Mouse (Mus musculus): ENCODE data around the gene Pagr1a. TPM values are rescaled to one million over a fixed set of nuclear protein-coding genes. Genes with fewer than 3 reads are reported as not detected.

Pagr1a gene
- polyA plus RNA-seq, 1 experiment: 17.6 TPM

- no peaks in the 10 kb centered on the region for H3K36me3 ChIP-seq (ENCODE audit: control insufficient read depth, insufficient read depth, low read length)
- TF ChIP-seq CTCF (conservative IDR thresholded peaks at IDR 0.05; ENCODE audit: insufficient read depth, insufficient read length, low read depth, low read length) (peak; percentile 79), POLR2A (IDR thresholded peaks at IDR 0.05; ENCODE audit: low read depth, low read length) (peak; percentile 67)
- DNase-seq: peak; percentile 90
- no peaks in the 10 kb centered on the region for H3K27me3 ChIP-seq (replicated peaks; ENCODE audit: control insufficient read depth, insufficient read depth, low read length)
- peak overlapping the region; percentile 71 for H3K27ac ChIP-seq (ENCODE audit: insufficient read depth, low read depth, low read length)
- H3K4me1 ChIP-seq (ENCODE audit: control insufficient read depth, insufficient read depth, low read length): peaks cover 15% of the 10 kb centered on the region
- 2% methylated on average over 30 of the region's 30 CpGs for WGBS
- H3K4me3 ChIP-seq (ENCODE audit: insufficient read depth, low read depth, low read length): peak overlapping the region; percentile 84
Observed at GRCm38 (mm10) chr7:127024755-127025555, 7.8 kb upstream of the Pagr1a start.

- Histone ChIP-seq H3K27me3 (replicated peaks; ENCODE audit: control insufficient read depth, insufficient read depth, low read length) (no peaks in the 10 kb centered on the region), H3K36me3 (ENCODE audit: control insufficient read depth, insufficient read depth, low read length) (no peaks in the 10 kb centered on the region), H3K4me1 (ENCODE audit: control insufficient read depth, insufficient read depth, low read length) (peaks cover 15% of the 10 kb centered on the region), H3K27ac (ENCODE audit: insufficient read depth, low read depth, low read length) (no peak overlapping the region), H3K4me3 (ENCODE audit: insufficient read depth, low read depth, low read length) (peak overlapping the region; percentile 26; the same call in 1 of the 2 replicates)
- TF ChIP-seq CTCF (conservative IDR thresholded peaks at IDR 0.05; ENCODE audit: insufficient read depth, insufficient read length, low read depth, low read length) (no peak), POLR2A (IDR thresholded peaks at IDR 0.05; ENCODE audit: low read depth, low read length) (no peak)
- DNase-seq: no peak
- 31% methylated on average over 19 of the region's 19 CpGs for WGBS
Observed at GRCm38 (mm10) chr7:127023896-127024690, 6.9 kb upstream of the Pagr1a start.

GRCm38 (mm10) chr7:127023272-127023691, 6.1 kb upstream of the Pagr1a start:
- no peak for DNase-seq
- Histone ChIP-seq H3K36me3 (ENCODE audit: control insufficient read depth, insufficient read depth, low read length) (no peaks in the 10 kb centered on the region), H3K27me3 (replicated peaks; ENCODE audit: control insufficient read depth, insufficient read depth, low read length) (no peaks in the 10 kb centered on the region), H3K27ac (ENCODE audit: insufficient read depth, low read depth, low read length) (no peak overlapping the region), H3K4me1 (ENCODE audit: control insufficient read depth, insufficient read depth, low read length) (peaks cover 15% of the 10 kb centered on the region), H3K4me3 (ENCODE audit: insufficient read depth, low read depth, low read length) (no peak overlapping the region)
- WGBS: 77% methylated on average over 13 of the region's 13 CpGs
- TF ChIP-seq CTCF (conservative IDR thresholded peaks at IDR 0.05; ENCODE audit: insufficient read depth, insufficient read length, low read depth, low read length) (no peak), POLR2A (IDR thresholded peaks at IDR 0.05; ENCODE audit: low read depth, low read length) (no peak)

- DNase-seq: no peak
- no peaks in the 10 kb centered on the region for H3K27me3 ChIP-seq (replicated peaks; ENCODE audit: control insufficient read depth, insufficient read depth, low read length)
- whole genome bisulfite sequencing: 95% methylated on average over 7 of the region's 7 CpGs
- no peak overlapping the region for H3K27ac ChIP-seq (ENCODE audit: insufficient read depth, low read depth, low read length)
- no peaks in the 10 kb centered on the region for H3K36me3 ChIP-seq (ENCODE audit: control insufficient read depth, insufficient read depth, low read length)
- peaks cover 15% of the 10 kb centered on the region for H3K4me1 ChIP-seq (ENCODE audit: control insufficient read depth, insufficient read depth, low read length)
- no peak overlapping the region for H3K4me3 ChIP-seq (ENCODE audit: insufficient read depth, low read depth, low read length)
- no peak for TF ChIP-seq CTCF (conservative IDR thresholded peaks at IDR 0.05; ENCODE audit: insufficient read depth, insufficient read length, low read depth, low read length)
- no peak for TF ChIP-seq POLR2A (IDR thresholded peaks at IDR 0.05; ENCODE audit: low read depth, low read length)
Observed at GRCm38 (mm10) chr7:127022528-127023271, 5.5 kb upstream of the Pagr1a start.

- no peak overlapping the region for H3K4me3 ChIP-seq (ENCODE audit: insufficient read depth, low read depth, low read length)
Observed at GRCm38 (mm10) chr7:127021563-127022527, 4.7 kb upstream of the Pagr1a start.

More at GRCm38 (mm10) chr7:127021563-127022527, 4.7 kb upstream of the Pagr1a start:
- H3K36me3 ChIP-seq (ENCODE audit: control insufficient read depth, insufficient read depth, low read length): no peaks in the 10 kb centered on the region
- no peaks in the 10 kb centered on the region for H3K27me3 ChIP-seq (replicated peaks; ENCODE audit: control insufficient read depth, insufficient read depth, low read length)
- H3K27ac ChIP-seq (ENCODE audit: insufficient read depth, low read depth, low read length): no peak overlapping the region
- H3K4me1 ChIP-seq (ENCODE audit: control insufficient read depth, insufficient read depth, low read length): peaks cover 17% of the 10 kb centered on the region
- WGBS: 57% methylated on average over 5 of the region's 5 CpGs
- TF ChIP-seq CTCF (conservative IDR thresholded peaks at IDR 0.05; ENCODE audit: insufficient read depth, insufficient read length, low read depth, low read length) (no peak), POLR2A (IDR thresholded peaks at IDR 0.05; ENCODE audit: low read depth, low read length) (no peak)
- no peak for DNase-seq

Measured in kidney, adult 2 months (tissue).